Mouse (Mus musculus): ENCODE results near the gene Atxn7l1.

GRCm38 (mm10) chr12:33333914-33334313, 186.4 kb downstream of the Atxn7l1 start:
- peak; percentile 77 for TF ChIP-seq CTCF (IDR thresholded peaks at IDR 0.05; ENCODE audit: insufficient read depth, low read depth, low read length)
- no peak for TF ChIP-seq POLR2A (IDR thresholded peaks at IDR 0.05; ENCODE audit: insufficient read depth, low read depth, low read length)

All from olfactory bulb, adult 2 months (tissue).